Mouse (Mus musculus) liver, adult 2 months (tissue): Measurements from ENCODE around the gene Shisal1.

Experiments used
- CTCF ChIP-seq: fragments of 200-500 bp; IDR thresholded peaks from 2 replicates; pipeline ENCODE4 v1.5.1; 2011; ENCODE audit warnings: low read depth, low read length, control low read depth
- POLR2A ChIP-seq: fragments of 200-500 bp; IDR thresholded peaks from 2 replicates; pipeline ENCODE4 v1.6.1; 2011; ENCODE audit warnings: low read length, control low read depth; ENCODE audit not compliant: insufficient read depth; ENCODE audit errors: extremely low read depth

DNA sequence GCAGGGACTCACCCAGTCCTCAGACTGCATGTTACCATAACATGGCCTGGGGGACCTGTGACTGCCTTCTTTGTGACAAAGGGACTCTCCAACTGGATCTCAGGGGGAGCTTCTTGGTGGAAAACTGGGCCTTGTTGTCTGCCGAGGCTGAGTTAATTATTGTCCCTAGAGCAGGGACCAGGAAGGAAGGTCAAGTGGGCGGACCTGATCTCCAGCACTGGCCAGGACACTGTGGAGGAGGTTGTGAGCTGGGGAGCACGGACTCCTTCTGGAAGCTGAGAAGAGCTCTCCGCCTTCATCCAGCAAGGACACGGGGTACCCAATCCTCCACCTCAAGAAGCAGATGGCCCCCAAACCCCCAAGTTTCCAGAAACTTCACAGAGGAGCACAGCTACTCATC is 36.7 kb upstream of the Shisal1 start:
- TF ChIP-seq POLR2A (no peak), CTCF (no peak)
